Mouse (Mus musculus) CH12F3 (cell line): Measurements from ENCODE around the gene Zfp598.
"Not testable (repeated sequence)": the region's sequence is repeated elsewhere in the genome, so short reads cannot be mapped to it uniquely, and the experiment has no call there.

Experiments used
- in situ Hi-C: fragments of 300-500 bp; cut with MboI; formaldehyde crosslinking; loops from 2 replicates; pipeline ENCODE4 v1.14.3; 2020; ENCODE audit warnings: low sequenced_read_pairs

The Zfp598 gene

DNA sequence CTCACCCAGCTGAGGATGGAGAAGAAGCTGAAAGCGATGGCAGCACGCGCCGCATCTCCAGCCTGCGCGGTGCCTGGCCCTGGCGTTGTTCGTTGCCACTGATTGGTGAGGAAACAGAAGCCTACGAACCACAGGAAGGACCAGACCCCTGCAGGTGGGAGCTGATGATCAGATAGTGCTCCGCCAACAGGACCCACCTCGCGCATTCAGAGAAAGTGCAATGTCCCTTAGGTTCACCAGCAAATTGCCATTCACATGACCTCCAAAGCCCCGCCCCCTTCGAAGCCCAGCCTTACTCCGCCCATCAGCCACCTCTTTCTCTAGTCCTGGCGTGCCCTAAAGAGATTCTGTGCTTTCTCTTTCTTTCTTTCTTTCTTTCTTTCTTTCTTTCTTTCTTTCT lies 17.0 kb downstream of the Zfp598 start:
- in situ Hi-C loops = no loop called here

- in situ Hi-C loops = no loop called here
These were observed 17.7 kb downstream of the Zfp598 start for GRCm38 (mm10) chr17:24687146-24687595.

GRCm38 (mm10) chr17:24687599-24687998 lies 18.1 kb downstream of the Zfp598 start:
- in situ Hi-C loops = no loop called here

DNA sequence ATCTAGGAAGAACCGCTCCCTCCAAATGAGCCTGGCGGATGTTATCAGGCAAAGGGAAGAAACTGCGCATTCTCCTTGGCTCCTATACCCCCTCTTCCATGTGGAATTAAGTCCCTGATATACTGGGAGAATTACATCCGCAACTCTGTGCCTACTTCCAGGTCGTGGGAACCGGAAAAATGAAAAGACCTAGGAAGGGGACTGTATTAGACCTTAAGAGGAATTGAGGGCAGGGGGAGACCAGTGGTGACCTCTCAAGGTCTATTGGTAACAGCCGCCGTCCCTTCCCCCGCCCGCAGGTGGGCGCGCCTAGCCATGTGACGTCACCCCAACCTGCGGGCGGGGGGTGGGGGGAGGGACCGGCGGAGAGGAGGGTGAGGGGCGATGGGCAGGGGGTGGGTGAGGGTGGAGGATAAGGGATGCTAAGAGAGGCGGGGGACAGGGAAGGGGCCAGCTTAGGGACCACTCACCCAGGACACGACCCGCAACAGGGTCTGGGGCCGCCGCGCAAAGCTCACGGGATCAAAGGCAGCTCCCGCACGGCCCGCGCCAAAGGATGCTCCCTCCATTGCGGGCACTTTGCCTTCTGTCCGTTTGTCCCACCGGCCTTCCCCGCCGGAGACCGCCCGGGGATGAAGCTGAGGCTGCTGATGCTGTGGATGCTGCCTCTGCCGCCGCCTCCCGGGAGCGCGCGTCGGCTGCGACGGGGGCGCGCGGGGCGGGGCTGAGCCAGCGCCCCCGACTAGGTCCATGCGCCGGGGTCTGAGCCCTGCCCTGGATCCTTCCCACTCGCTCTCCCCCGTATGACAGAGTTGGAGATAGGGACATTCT lies 20.0 kb downstream of the Zfp598 start, which contains the start of gene Syngr3:
Gene Syngr3 (minus strand): TSS at position 705 of the 831 bp plus-strand sequence.
- in situ Hi-C loops = no loop called here

DNA sequence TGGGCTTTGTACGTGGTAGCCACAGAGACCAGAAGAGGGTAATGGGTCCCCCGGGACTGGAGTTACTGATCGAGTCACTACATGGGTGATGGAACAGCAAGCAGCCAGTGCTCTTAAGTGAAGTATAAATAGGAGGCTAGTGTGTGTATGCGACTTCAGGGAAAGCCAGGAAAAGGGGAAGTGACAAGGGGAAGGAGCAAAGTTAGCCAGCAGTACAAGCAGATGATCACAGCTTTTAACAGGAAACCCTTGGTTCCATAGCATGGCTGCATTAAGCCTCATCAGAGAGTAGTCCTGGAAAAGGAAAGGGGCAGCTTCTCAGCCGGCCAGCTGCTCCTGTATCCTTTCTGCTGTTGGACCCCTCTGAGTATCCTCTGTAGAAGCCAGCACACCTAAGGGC lies 22.9 kb downstream of the Zfp598 start:
- in situ Hi-C loops = no loop called here

GRCm38 (mm10) chr17:24695326-24696010 lies 26.0 kb downstream of the Zfp598 start:
- in situ Hi-C loops = no loop called here

DNA sequence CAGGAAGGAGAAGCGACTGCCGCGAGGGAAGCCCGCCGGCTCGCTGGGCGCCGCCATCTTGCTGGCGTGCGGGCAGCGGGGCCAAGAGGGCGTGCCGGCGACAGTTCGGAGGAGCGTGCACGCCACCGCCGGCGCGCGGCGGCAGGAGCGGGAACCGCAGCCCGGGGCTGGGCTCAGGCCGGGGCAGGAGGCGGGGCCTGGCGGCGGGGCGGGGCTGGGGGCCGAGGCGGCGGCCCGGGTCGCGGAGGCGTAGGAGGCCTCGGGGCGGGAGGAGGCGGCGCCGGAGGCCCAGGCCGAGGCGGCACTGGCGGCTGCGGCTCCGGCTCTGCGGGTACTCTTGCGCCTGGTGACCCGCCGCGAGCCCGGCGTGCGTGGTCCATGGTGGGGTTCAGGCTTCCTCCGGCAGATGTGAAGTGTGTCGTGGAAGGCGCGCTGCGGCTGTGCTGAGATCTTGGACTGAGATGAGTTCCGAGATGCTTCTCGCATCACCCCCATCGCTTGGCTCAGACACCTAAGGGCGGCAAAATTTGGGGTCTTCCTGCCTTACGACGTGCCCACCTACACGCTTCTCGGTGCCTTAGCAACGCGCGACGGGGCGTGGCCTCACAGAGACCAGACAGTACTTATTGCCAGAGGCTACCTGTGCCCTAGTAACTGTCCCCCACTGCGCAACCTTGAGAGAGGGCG lies 26.7 kb downstream of the Zfp598 start, which contains the start of the genes Gfer and Noxo1:
Gene Gfer (minus strand): TSS at position 146 of the 687 bp plus-strand sequence.
Gene Noxo1 (plus strand): TSS at position 224 of the 687 bp plus-strand sequence.
- in situ Hi-C loops = no loop called here

DNA sequence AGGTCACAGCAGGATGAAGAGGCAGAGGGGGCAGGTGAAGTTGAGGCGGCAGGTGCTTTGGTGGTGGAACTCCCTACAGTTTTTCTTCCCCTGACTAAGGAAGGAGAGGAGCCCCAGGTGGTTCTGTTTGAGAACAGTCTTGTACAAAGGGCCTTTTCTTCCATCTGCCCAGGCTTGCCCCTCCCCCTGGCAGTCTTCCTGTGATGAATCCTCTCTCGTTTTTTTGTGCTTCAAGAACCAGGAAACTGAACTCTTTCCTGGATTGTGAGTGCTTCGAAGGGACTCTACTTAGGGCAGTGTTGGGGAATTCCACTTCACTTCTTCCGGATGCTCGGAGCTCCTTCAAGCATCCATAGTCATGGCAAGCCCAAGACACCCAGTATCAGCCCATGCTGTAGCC lies 28.5 kb downstream of the Zfp598 start:
- in situ Hi-C loops = no loop called here

- in situ Hi-C loops = no loop called here
These were observed 29.2 kb downstream of the Zfp598 start for GRCm38 (mm10) chr17:24698715-24699114.

DNA sequence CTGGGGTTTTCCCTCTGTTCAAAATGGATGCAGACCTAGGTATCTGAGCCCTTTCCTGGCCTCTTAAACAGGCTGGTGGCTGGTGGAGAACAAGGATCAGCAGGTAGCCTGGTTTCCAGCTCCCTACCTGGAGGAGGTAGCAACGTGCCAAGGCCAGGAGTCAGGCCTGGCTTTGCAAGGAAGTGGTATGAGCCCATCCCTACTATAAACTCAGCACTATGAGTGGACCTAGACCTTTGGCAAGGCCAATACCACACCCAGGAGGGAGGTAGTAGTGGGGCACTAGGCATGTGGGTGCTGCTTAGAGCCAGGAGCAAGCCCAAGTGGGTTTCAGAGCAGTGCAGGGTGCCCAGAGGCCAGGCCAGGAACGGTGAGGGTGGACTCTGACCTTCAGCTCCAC lies 30.0 kb downstream of the Zfp598 start:
- in situ Hi-C loops = no loop called here

GRCm38 (mm10) chr17:24701251-24701650 lies 31.8 kb downstream of the Zfp598 start:
- in situ Hi-C loops = no loop called here

DNA sequence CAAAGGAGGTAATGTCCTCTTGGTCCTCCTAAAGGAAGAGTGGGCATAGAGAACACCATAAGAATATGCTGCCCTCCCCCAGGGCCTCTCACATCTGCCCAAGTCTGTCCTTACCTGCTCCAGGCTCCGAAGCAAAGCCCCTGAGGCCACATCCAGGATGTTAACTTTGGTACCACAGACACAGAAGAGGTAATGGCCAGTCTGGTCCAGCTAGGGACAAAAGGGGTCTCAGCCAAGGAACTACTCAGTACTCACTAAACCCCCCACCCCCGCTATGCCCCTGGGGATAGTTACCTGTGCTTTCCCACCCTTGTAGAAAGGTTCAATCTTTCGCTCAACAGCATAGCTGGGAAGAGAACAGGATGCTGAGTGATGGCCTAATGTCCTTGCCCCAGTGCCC lies 36.3 kb downstream of the Zfp598 start:
- in situ Hi-C loops = no loop called here

DNA sequence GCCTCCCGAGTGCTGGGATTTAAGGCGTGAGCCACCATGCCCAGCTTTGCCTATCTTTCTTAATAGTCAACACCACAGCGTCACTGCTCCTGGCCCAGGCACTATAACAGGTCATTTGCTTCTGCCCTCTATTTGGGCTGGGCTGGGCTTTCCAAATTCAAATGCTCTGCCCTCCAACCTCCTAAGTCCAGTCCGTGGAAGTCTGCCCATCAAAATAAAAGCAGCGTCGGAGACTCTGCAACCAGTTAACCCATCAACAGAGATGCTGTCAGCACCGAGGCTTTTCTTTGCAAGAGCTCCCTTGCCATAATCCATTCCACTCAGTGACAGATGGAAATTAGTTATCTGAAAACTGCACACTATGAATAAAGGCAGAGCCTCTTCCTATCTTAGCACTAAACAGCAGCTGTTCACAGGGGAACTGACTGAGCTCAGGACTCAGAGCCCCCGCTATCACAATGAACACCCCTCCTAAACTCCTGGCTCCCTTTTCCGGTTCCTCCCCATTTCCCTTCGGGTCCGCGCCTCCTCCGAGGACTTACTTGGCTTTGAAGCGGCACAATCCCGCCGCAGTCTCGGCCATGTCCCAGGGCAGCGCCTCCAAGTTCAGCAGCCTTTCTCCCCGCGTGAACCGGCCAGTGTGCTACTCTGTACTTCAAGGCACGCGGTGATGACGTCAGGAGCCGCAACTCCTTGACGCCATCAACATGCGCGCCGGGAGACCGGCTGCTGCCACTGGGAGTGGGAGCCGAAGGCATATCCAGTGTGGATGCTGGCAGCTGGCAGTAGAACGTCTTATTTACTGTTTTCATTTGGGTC lies 37.7 kb downstream of the Zfp598 start, which contains the start of gene Tbl3:
Gene Tbl3 (minus strand): TSS at position 679 of the 819 bp plus-strand sequence.
- in situ Hi-C loops = no loop called here

DNA sequence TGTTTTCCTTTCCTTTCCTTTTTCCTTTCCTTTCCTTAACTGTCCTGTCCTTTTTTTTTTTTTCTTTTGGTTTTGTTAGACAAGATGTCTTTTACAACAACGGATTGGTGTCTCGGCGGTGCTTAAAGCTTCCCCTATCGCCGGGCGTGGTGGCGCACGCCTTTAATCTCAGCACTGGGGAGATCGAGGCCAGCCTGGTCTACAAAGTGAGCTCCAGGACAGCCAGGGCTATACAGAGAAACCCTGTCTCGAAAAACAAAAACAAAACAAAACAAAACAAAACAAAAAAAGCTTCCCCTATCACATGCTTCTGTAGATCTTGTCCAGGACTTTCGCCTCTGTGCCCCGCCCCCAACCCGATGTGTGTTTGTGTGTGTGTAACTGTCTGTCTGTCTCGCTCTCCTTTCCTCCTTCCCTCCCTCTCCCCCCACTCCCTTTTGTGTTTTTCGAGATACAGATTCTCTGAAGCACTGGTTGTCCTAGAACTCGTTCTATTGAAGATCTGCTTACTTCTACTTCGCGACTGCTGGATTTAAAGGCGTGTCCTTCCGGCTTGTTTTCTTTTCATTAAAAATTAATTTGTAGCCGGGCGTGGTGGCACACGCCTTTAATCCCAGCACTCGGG lies 38.4 kb downstream of the Zfp598 start:
- in situ Hi-C loops = no loop called here

DNA sequence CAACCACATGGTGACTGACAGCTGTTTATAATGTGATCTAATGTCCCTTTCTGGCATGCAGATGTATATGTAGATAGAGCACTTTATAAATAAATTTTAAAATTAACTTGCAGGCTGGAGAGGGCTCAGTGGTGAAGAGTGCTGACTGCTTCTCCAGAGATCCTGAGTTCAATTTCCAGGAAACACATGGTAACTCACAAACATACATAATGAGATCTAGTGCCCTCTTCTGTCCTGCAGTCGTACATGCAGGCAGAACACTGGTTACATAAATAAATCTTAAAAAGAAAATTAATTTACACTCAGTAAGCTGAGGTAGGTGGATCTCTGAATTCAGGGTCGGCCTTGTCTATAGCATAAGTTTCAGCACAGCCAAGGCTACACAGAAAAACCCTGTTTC lies 39.2 kb downstream of the Zfp598 start:
- in situ Hi-C loops = no loop called here

DNA sequence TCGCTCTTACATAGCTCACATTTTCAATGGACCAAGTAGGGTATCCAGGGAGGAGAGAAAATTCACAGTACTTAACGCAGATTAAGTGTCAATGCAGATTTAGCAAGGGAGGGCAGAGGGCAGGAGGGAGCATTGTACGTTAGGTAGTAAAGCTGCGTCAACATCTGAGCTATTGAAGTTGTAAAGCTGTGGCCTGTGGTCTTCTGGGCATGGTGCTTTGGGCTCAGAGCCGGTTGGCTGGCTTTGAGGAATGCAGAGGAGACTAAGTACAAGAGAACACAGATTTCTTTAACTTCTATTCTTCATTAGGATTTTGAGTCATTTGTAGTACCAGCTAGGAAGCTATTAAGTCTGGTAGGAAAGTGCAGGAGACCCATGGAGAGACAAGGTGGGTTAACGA lies 46.1 kb downstream of the Zfp598 start:
- in situ Hi-C loops = no loop called here

DNA sequence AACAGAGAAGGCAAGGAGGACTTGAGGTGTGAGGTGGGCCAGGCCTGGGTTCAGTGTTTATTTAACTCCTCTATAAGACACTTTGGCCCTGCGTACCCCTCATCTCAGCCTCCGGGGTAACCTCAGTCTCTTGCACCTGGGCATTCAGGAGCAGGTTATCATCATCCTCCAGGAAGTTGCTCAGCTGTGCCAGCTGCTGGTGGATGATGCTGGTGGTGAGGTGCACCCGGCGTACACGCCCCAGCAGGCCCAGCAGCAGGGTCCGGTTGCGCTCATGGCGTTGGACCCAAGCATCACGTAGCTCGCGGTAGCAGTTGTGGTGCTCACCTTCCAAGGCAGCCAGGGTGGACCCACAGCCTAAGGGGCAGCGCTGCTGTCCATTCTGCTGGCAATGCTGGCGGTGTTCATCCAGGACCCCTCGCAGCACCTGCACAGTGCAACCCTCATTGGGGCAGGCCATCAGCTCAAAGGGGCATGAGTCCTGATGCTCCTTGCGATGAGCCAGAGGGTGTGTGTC lies 46.7 kb downstream of the Zfp598 start:
- in situ Hi-C loops = no loop called here

DNA sequence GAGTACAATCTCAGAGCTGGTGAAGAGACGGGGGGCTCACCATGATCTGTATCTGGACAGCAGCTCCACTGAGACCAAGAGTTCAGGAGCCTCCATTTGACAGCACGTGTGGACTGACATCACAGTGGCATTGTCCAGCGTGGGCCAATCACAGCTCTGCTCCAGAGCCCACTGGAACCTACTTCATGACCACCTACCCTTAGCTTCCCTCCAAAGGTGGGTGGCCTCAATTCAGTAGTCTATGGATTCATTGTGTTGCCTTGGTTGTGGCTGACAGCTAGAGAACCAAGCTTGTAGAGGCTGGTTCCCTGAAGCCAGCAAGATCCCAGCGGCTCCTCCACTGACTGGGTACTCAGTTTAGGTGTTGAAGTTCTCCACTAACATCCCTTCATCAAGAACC lies 48.5 kb downstream of the Zfp598 start, which contains the start of the genes Rnf151 and Rps2:
Gene Rnf151 (minus strand): TSS at position 121 of the 400 bp plus-strand sequence.
Gene Rps2 (plus strand): TSS at position 174 of the 400 bp plus-strand sequence.
- in situ Hi-C loops = no loop called here

GRCm38 (mm10) chr17:24718938-24719337 lies 49.5 kb downstream of the Zfp598 start:
- in situ Hi-C loops = not testable (repeated sequence)
